Mouse (Mus musculus) kidney, adult 2 months (tissue): Measurements from ENCODE around the gene Banp.

Source experiments
- CTCF ChIP-seq: fragments of 200-500 bp; conservative IDR thresholded peaks from 2 replicates; pipeline ENCODE4 v1.5.1; 2011; ENCODE audit warnings: low read depth, mild to moderate bottlenecking, control low read depth, low read length, moderate library complexity, mixed read lengths; ENCODE audit not compliant: insufficient read depth, insufficient read length
- POLR2A ChIP-seq: fragments of 200-500 bp; IDR thresholded peaks from one replicate; pipeline ENCODE4 v1.6.1; 2011; ENCODE audit warnings: low read depth, low read length, control low read depth

- TF ChIP-seq CTCF (no peak), POLR2A (no peak)
Observed at GRCm38 (mm10) chr8:121919731-121920130, 29.8 kb upstream of the Banp start.
